Mouse (Mus musculus) c-Kit-positive CD71-positive TER-119-negative erythroid progenitor cells, embryonic 14.5 days (primary cell): Measurements from ENCODE around the gene Pdp2.
"Not testable (repeated sequence)": the region's sequence is repeated elsewhere in the genome, so short reads cannot be mapped to it uniquely, and the experiment has no call there.

Experiments used
- DNase-seq: peaks from one replicate; pipeline ENCODE4 v3.0.0-alpha.2; 2013; ENCODE audit warnings: low read depth

Gene Pdp2

DNA sequence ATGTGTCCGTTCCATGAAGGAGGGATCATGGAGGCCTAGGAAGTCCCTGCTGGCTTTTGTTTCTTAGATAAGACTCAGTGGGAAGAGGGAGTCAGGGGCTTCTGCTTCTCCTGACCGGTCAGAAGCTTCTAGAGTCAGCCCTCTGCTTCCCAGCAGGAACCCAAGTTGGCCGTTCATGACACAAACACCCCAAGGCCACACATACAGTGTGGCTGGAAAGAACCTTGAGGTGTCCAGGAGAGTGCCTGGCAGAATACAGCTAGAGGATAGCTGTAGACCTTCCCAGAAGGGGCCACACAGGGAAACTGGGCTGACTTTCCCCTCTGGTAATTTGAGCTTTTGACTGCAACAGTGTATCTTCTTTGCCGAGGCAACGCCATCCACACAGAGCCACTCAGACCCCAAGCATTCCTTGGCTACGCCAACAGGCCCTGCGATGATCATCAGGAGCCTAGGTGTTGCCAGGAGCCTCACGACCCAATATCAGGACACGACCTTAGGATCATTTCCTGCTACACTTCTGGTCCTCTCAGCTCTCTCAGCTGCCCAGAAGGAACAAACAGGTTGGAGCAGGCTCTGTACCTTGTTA, 42.0 kb downstream of the Pdp2 start:
- DNase-seq: no peak

DNA sequence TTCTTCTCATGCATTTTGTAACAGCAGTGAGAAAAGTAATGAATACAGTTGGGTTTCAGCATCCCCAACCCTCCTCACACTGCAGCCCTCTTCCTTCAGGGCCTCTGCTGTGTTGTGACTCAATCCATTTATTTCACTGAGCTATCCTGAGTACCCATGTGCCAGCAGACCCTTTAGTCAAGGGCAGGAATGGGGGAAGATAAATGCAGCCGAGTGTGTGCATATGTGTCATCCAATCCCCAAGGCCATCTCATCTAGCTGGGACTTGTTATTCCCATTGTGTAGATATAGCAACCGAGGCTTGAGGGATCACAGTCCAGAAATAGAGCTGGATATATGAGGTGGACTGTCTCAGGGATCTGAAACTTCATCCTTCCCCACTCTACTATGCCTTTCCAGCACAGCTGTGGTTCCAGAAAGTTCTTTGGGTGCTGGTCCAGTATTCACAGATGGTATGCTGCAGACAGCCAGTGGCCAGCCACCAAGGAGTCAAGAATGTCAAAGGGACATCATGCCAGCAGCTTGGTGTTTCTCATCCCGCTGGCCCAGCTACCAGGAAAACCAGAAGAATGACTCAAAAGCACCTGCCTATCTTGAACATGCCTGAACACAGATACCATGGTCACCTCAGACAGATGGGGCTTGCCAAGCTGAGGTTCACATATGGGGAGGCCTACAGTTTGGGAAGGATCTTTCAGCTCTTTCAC, 43.9 kb downstream of the Pdp2 start:
- DNase-seq: no peak

DNA sequence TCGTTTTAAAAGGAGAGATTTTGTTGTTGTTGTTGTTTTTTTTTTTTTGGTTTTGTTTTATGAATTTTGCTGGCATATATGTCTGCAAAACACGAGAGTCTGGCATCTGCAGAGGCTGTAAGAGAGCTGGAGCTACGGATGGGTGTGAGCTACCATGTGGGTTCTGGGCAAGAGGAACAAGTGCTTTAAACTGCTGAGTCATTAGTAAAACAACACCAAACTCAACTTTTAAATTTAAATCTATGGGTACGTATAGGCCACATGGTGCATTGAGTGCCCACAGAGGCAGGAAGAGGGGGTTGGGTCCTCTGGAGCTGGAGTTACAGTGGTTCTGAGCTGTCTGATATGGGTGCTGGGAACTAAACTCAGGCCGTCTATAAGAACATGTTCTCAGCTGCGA, 46.8 kb downstream of the Pdp2 start:
- DNase-seq: no peak

DNA sequence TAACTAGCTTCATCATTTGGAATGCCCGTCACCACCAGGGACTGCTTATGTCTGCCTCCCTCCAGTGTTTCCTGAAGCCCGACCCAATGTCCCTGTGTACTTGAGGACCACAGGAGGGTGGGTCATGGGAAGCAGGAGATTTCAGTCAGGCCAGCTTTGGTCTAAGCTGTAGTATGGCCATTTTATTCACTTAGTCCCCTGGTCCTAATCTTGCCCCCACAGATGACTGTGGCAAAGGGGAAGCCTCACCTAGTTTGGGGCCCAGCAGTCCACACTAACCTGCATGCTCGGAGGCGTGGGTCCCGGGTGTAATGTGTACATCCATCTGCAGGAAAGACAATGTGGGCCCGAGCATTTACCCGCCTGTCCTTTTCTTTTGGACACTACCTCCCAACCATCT, 49.0 kb downstream of the Pdp2 start:
- DNase-seq: no peak

- no peak for DNase-seq
Measured at GRCm38 (mm10) chr8:104640831-104641370, 49.6 kb downstream of the Pdp2 start.

DNA sequence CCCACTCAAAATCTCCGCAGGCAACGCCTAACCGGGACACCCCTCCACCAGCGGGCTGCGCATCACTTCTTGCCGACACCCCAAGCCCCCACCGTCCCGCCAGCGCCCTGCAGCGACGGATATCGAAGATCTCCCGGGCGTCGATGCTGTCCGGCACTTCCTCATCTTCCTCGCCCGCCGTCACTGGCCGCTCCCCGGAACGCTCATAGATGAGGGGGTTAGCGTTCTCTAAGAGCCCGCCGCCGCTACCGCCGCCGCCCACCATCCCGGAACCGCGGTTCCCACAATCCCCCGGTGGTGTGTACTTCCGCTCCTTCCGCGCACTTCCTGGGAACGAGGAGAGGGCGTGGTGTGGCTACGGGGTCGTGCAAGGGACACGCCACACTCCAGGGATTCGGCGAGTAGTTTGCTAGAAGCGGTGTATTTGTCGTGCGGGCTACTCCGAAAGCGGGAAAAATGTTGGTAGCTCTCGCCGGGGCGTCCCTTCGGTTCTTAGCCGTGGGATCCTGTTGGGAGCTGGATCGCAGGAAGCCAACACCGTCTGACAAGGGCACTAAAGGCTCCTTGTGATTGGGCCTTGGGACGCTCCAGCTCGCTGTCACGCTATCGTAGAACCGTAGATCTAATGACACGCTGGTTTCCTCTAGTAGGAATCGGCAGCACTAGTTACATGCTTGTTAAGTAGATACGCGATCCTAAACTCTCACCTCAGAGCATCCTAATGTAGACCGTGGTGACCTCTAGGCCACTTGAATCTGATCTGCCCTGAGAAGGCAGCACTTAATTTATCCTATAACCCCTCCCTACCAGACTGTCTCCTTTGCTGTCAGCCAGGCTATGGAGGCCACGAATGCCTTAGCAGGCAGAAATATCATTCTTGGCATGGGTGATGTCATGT, 50.4 kb downstream of the Pdp2 start, which contains the start of gene Ciao2b:
TSS of gene Ciao2b (minus strand) at position 540 of the 898 bp plus-strand sequence.
- DNase-seq: peak; percentile 74

DNA sequence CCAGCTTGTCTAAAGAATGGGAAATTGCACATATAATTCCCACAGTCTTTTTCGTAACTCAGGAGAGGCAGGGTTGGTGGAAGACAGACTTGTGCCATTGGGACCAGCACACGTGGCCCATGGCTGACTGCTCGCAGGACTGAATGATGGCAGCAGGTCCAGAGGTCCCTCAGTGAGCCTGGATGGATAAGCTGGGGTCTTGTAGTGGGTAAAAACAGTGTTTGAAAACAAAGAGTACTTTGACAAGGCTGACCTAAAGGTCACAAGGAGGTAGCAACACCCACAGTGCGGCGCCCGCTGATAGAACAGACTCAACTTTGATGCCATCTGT, 51.0 kb downstream of the Pdp2 start:
- no peak for DNase-seq

- not testable (repeated sequence) for DNase-seq
Measured at GRCm38 (mm10) chr8:104644187-104644586, 52.9 kb downstream of the Pdp2 start.
